Mouse (Mus musculus): ENCODE measurements around the gene Atp2b4.
"Not testable (repeated sequence)": the region's sequence is repeated elsewhere in the genome, so short reads cannot be mapped to it uniquely, and the experiment has no call there.

The Atp2b4 gene

GRCm38 (mm10) chr1:133694876-133695275 is 106.0 kb downstream of the Atp2b4 start:
- DNase-seq (ENCODE audit: extremely low spot score) = no peak

GRCm38 (mm10) chr1:133694301-133694700 is 106.5 kb downstream of the Atp2b4 start:
- DNase-seq (ENCODE audit: extremely low spot score) = peak; percentile 33

- no peak for DNase-seq (ENCODE audit: extremely low spot score)
Observed at GRCm38 (mm10) chr1:133693536-133694114, 107.2 kb downstream of the Atp2b4 start.

- DNase-seq (ENCODE audit: extremely low spot score) = no peak
Observed at GRCm38 (mm10) chr1:133692195-133692594, 108.6 kb downstream of the Atp2b4 start.

- no peak for DNase-seq (ENCODE audit: extremely low spot score)
Observed at GRCm38 (mm10) chr1:133691046-133691445, 109.8 kb downstream of the Atp2b4 start.

- DNase-seq (ENCODE audit: extremely low spot score) = no peak
Observed at GRCm38 (mm10) chr1:133689897-133690296, 110.9 kb downstream of the Atp2b4 start, which contains the start of gene Lax1. Gene Lax1 (minus strand): TSS chr1:133690108.

- no peak for DNase-seq (ENCODE audit: extremely low spot score)
Observed at GRCm38 (mm10) chr1:133688301-133688700, 112.5 kb downstream of the Atp2b4 start.

GRCm38 (mm10) chr1:133685749-133686519 is 114.9 kb downstream of the Atp2b4 start:
- no peak for DNase-seq (ENCODE audit: extremely low spot score)

- no peak for DNase-seq (ENCODE audit: extremely low spot score)
Observed at GRCm38 (mm10) chr1:133671801-133672200, 129.0 kb downstream of the Atp2b4 start.

GRCm38 (mm10) chr1:133671266-133671665 is 129.6 kb downstream of the Atp2b4 start:
- no peak for DNase-seq (ENCODE audit: extremely low spot score)

- no peak for DNase-seq (ENCODE audit: extremely low spot score)
Observed at GRCm38 (mm10) chr1:133670776-133671175, 130.1 kb downstream of the Atp2b4 start.

GRCm38 (mm10) chr1:133670190-133670589 is 130.7 kb downstream of the Atp2b4 start:
- no peak for DNase-seq (ENCODE audit: extremely low spot score)

GRCm38 (mm10) chr1:133668618-133669017 is 132.2 kb downstream of the Atp2b4 start:
- no peak for DNase-seq (ENCODE audit: extremely low spot score)

- DNase-seq (ENCODE audit: extremely low spot score) = no peak
Observed at GRCm38 (mm10) chr1:133667721-133668120, 133.1 kb downstream of the Atp2b4 start.

GRCm38 (mm10) chr1:133665713-133666112 is 135.1 kb downstream of the Atp2b4 start:
- DNase-seq (ENCODE audit: extremely low spot score) = not testable (repeated sequence)

GRCm38 (mm10) chr1:133664203-133664970 is 136.5 kb downstream of the Atp2b4 start:
- DNase-seq (ENCODE audit: extremely low spot score) = no peak

GRCm38 (mm10) chr1:133663427-133663826 is 137.4 kb downstream of the Atp2b4 start:
- no peak for DNase-seq (ENCODE audit: extremely low spot score)

GRCm38 (mm10) chr1:133662941-133663340 is 137.9 kb downstream of the Atp2b4 start:
- DNase-seq (ENCODE audit: extremely low spot score) = no peak

GRCm38 (mm10) chr1:133661203-133661933 is 139.5 kb downstream of the Atp2b4 start, which contains the start of gene Gm38394:
Gene Gm38394 (minus strand): TSS chr1:133661318.
- DNase-seq (ENCODE audit: extremely low spot score) = peak; percentile 90

- peak; percentile 84 for DNase-seq (ENCODE audit: extremely low spot score)
Observed at GRCm38 (mm10) chr1:133660466-133661202, 140.2 kb downstream of the Atp2b4 start, which contains the start of gene Zbed6. Gene Zbed6 (minus strand): TSS chr1:133660885.

GRCm38 (mm10) chr1:133658878-133659277 is 142.0 kb downstream of the Atp2b4 start:
- DNase-seq (ENCODE audit: extremely low spot score) = no peak
